Mouse (Mus musculus) gonadal fat pad, adult 2 months (tissue): ENCODE results near the gene Lancl2. TPM values are rescaled to one million over a fixed set of nuclear protein-coding genes. Genes with fewer than 3 reads are reported as not detected.
A peak's percentile ranks its signal among the peaks of the same experiment; 100 is the strongest.

Experiments used
- DNase-seq: peaks from one replicate; pipeline ENCODE4 v3.0.0-alpha.2; 2012; ENCODE audit warnings: low read depth
- polyA plus RNA-seq: library from polyadenylated mRNA; depleted of rRNA; stranded (reverse); fragments of >200 nt; gene quantifications from 2 replicates; pipeline ENCODE4 v1.2.3, GENCODE M21; 2012; rRNA removed

The Lancl2 gene
- polyA plus RNA-seq = 6.3 and 6.7 TPM in 2 replicates

- no peak for DNase-seq
Measured at GRCm38 (mm10) chr6:57702376-57702742, at the start of gene Lancl2. TSS of gene Lancl2 (plus strand) at chr6:57702540.

GRCm38 (mm10) chr6:57661295-57661694 lies 41.0 kb upstream of the Lancl2 start:
- no peak for DNase-seq

- no peak for DNase-seq
Measured at GRCm38 (mm10) chr6:57684156-57684555, 18.2 kb upstream of the Lancl2 start.

GRCm38 (mm10) chr6:57691467-57692261 lies 10.7 kb upstream of the Lancl2 start, which contains the start of gene Pyurf:
TSS of gene Pyurf (minus strand) at chr6:57692078.
- no peak for DNase-seq

GRCm38 (mm10) chr6:57693116-57693515 lies 9.2 kb upstream of the Lancl2 start:
- no peak for DNase-seq

GRCm38 (mm10) chr6:57701686-57702085 lies 654 bp upstream of the Lancl2 start:
- no peak for DNase-seq

GRCm38 (mm10) chr6:57702743-57703499 lies 581 bp downstream of the Lancl2 start:
- DNase-seq = peak; percentile 59

- DNase-seq = no peak
Measured at GRCm38 (mm10) chr6:57703703-57704102, 1.4 kb downstream of the Lancl2 start.

GRCm38 (mm10) chr6:57706721-57707120 lies 4.4 kb downstream of the Lancl2 start:
- DNase-seq = no peak

- DNase-seq = no peak
Measured at GRCm38 (mm10) chr6:57711726-57712125, 9.4 kb downstream of the Lancl2 start.

GRCm38 (mm10) chr6:57721347-57721746 lies 19.0 kb downstream of the Lancl2 start:
- no peak for DNase-seq

- no peak for DNase-seq
Measured at GRCm38 (mm10) chr6:57742749-57743148, 40.4 kb downstream of the Lancl2 start.

- DNase-seq = no peak
Measured at GRCm38 (mm10) chr6:57743333-57743732, 41.0 kb downstream of the Lancl2 start.

GRCm38 (mm10) chr6:57744123-57744522 lies 41.8 kb downstream of the Lancl2 start:
- DNase-seq = no peak

GRCm38 (mm10) chr6:57744974-57745747 lies 42.8 kb downstream of the Lancl2 start:
- DNase-seq = no peak

GRCm38 (mm10) chr6:57745748-57746129 lies 43.4 kb downstream of the Lancl2 start:
- DNase-seq = no peak

- no peak for DNase-seq
Measured at GRCm38 (mm10) chr6:57753962-57754759, 51.8 kb downstream of the Lancl2 start.

GRCm38 (mm10) chr6:57763054-57763453 lies 60.7 kb downstream of the Lancl2 start:
- no peak for DNase-seq

GRCm38 (mm10) chr6:57765095-57765878 lies 62.9 kb downstream of the Lancl2 start:
- DNase-seq = no peak

- DNase-seq = no peak
Measured at GRCm38 (mm10) chr6:57766287-57766686, 63.9 kb downstream of the Lancl2 start.
